Mouse (Mus musculus): ENCODE measurements at regions not wholly inside any gene's neighbourhood (a gene's known extent, or its start where the extent isn't known, plus 50 kb on each side); places are given as distances from the start of the nearest gene placed in this dataset.

DNA sequence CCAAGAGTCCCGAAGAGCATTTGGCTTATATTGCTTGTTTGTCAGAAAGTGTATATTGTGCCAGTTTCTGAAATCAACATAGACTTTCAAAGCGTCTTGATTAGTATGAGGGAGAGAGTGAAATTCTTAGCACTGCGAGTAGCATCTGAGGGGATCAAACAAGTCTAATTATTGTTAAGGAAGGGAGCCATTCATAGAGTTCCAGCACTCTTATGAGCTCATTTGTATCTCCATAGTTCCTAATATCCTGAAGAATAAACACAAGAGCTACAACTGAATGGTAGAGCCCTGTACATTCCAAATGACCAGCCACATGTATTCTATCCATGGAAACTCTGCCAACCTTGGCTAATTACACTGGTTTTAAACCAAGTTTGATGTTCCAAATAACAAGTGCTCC, 90.2 kb upstream of the Cntn6 start:
- Histone ChIP-seq H3K4me2 (ENCODE audit: low read depth, low read length, poor library complexity, severe bottlenecking) (no peak overlapping the region), H3K27ac (ENCODE audit: low read depth, low read length) (no peak overlapping the region), H3K9me3 (ENCODE audit: low read length) (no peaks in the 10 kb centered on the region), H3K4me1 (ENCODE audit: insufficient read depth, low read length) (no peaks in the 10 kb centered on the region), H3K4me3 (ENCODE audit: low read depth, low read length) (no peak overlapping the region), H3K27me3 (ENCODE audit: insufficient read depth, low read length) (no peaks in the 10 kb centered on the region), H3K36me3 (ENCODE audit: insufficient read depth, low read length) (no peaks in the 10 kb centered on the region), H3K9ac (replicated peaks; ENCODE audit: low read length, poor library complexity, severe bottlenecking) (no peak overlapping the region)
- DNase-seq (ENCODE audit: low spot score) (peak; percentile 14), ATAC-seq (ENCODE audit: low FRiP score) (no peak)
- no peak for TF ChIP-seq CTCF (IDR thresholded peaks at IDR 0.05)
- 78% methylated on average over 3 of the region's 3 CpGs for WGBS

DNA sequence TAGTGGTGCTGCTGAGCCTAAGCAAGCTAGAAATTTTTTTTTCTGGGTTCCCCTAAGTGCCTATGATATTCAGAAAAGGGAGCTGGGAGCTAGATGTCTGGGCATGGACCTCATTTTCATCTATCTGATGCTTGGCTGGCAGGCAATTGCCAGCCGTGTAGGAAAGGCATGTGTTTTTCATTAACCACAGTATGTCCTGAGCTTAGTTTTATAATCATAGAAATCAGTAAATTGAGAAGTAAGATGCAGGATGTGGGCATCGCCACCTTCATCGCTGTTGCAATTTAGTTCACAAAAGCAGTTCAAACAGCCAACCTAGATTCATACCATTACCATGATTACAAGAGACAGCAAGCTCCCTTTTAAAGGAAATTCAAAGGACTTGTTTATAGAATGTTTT, 88.6 kb upstream of the Cntn6 start:
- H3K9me3 ChIP-seq (ENCODE audit: low read length), result no peaks in the 10 kb centered on the region
- DNase-seq (ENCODE audit: low spot score), result no peak

DNA sequence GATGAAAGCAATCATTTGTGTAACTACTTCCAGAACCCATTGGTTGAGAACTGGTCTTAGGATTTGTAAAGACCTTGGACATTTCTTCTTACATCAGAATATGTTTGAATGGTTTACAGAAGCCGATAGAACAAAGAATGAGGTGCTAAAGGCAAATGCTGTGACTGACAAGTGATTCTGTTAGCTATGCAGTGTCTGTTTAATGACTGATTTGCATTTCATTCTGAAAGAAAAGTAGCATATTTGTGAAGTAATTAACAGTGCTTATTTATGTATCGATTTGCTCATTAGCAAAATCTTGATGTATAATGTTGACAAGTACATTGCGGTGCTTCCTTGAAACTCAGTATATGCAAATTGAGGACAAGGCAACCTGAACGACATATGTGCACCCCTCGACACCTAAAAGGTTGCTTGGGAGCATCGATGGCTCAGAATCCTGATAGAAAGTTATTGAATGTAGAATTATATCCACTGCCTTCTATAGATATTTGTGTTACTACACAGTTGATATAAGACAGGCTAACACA, 71.8 kb upstream of the Cntn6 start:
- H3K36me3 ChIP-seq (ENCODE audit: insufficient read depth, low read length), result no peaks in the 10 kb centered on the region
- ATAC-seq (ENCODE audit: low FRiP score) (no peak), DNase-seq (ENCODE audit: low spot score) (no peak)
- no peak overlapping the region for H3K4me3 ChIP-seq (ENCODE audit: low read depth, low read length)
- no peak overlapping the region for H3K27ac ChIP-seq (ENCODE audit: low read depth, low read length)
- 83% methylated on average over 6 of the region's 6 CpGs for WGBS
- no peak overlapping the region for H3K4me2 ChIP-seq (ENCODE audit: low read depth, low read length, poor library complexity, severe bottlenecking)
- H3K9me3 ChIP-seq (ENCODE audit: low read length), result no peaks in the 10 kb centered on the region
- H3K9ac ChIP-seq (replicated peaks; ENCODE audit: low read length, poor library complexity, severe bottlenecking), result no peak overlapping the region
- no peaks in the 10 kb centered on the region for H3K27me3 ChIP-seq (ENCODE audit: insufficient read depth, low read length)
- no peak for TF ChIP-seq CTCF (IDR thresholded peaks at IDR 0.05)
- no peaks in the 10 kb centered on the region for H3K4me1 ChIP-seq (ENCODE audit: insufficient read depth, low read length)

More for the DNA sequence above, 88.6 kb upstream of the Cntn6 start:
- no peak overlapping the region for H3K27ac ChIP-seq (ENCODE audit: low read depth, low read length)
- no peak for ATAC-seq (ENCODE audit: low FRiP score)
- no peaks in the 10 kb centered on the region for H3K27me3 ChIP-seq (ENCODE audit: insufficient read depth, low read length)
- 84% methylated on average over 3 of the region's 3 CpGs for WGBS
- no peak overlapping the region for H3K4me3 ChIP-seq (ENCODE audit: low read depth, low read length)
- H3K4me1 ChIP-seq (ENCODE audit: insufficient read depth, low read length), result no peaks in the 10 kb centered on the region
- no peak overlapping the region for H3K9ac ChIP-seq (replicated peaks; ENCODE audit: low read length, poor library complexity, severe bottlenecking)
- TF ChIP-seq CTCF (IDR thresholded peaks at IDR 0.05), result no peak
- H3K4me2 ChIP-seq (ENCODE audit: low read depth, low read length, poor library complexity, severe bottlenecking), result no peak overlapping the region
- no peaks in the 10 kb centered on the region for H3K36me3 ChIP-seq (ENCODE audit: insufficient read depth, low read length)

DNA sequence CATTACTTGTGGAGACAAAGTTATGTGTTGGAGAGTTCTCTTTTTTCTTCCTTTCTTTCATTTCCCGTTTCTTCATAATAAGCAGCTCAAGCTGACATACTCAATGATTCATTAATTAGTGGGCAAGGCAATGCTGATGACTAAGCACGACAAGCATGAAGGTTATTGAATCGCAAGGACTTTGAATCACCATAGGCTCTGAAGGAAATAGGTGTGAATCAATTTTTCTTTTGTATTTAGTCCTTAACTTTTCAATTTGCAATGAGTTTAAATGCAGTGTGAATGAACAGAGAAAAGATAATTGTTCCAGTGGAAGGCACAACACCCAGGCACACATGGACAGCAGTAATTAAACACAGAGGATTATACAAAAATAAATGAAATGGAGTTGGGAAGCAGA, 54.6 kb upstream of the Cntn6 start:
- no peak for TF ChIP-seq CTCF (IDR thresholded peaks at IDR 0.05)
- H3K4me2 ChIP-seq (ENCODE audit: low read depth, low read length, poor library complexity, severe bottlenecking), result no peak overlapping the region
- no peaks in the 10 kb centered on the region for H3K9me3 ChIP-seq (ENCODE audit: low read length)
- 77% methylated on average over 3 of the region's 3 CpGs for WGBS
- no peaks in the 10 kb centered on the region for H3K36me3 ChIP-seq (ENCODE audit: insufficient read depth, low read length)
- no peak overlapping the region for H3K4me3 ChIP-seq (ENCODE audit: low read depth, low read length)
- no peak for ATAC-seq (ENCODE audit: low FRiP score)
- H3K27me3 ChIP-seq (ENCODE audit: insufficient read depth, low read length), result no peaks in the 10 kb centered on the region
- no peak overlapping the region for H3K27ac ChIP-seq (ENCODE audit: low read depth, low read length)
- no peak for DNase-seq (ENCODE audit: low spot score)
- no peaks in the 10 kb centered on the region for H3K4me1 ChIP-seq (ENCODE audit: insufficient read depth, low read length)
- no peak overlapping the region for H3K9ac ChIP-seq (replicated peaks; ENCODE audit: low read length, poor library complexity, severe bottlenecking)

All from midbrain, postnatal 0 days (tissue).